Mouse (Mus musculus) hindbrain, embryonic 12.5 days (tissue): ENCODE data around the gene Vav3. TPM values are rescaled to one million over a fixed set of nuclear protein-coding genes. Genes with fewer than 3 reads are reported as not detected.
A peak's percentile ranks its signal among the peaks of the same experiment; 100 is the strongest.

Source experiments
- ATAC-seq: fragments of 200-750 bp; cut with Nextera tagmentation; 2 replicates; pipeline ENCODE4 v1.8.0; 2017; ENCODE audit warnings: moderate TSS enrichment; ENCODE audit not compliant: low FRiP score
- H3K27ac ChIP-seq: fragments of 300-500 bp; sonication (generic); 2 replicates; pipeline ENCODE4 v1.5.1; 2016; ENCODE audit warnings: mild to moderate bottlenecking
- H3K27me3 ChIP-seq: fragments of 300-500 bp; sonication (generic); 2 replicates; pipeline ENCODE4 v1.6.1; 2016; ENCODE audit warnings: mild to moderate bottlenecking
- H3K36me3 ChIP-seq: fragments of 300-500 bp; sonication (generic); 2 replicates; pipeline ENCODE4 v1.6.1; 2016; ENCODE audit warnings: mild to moderate bottlenecking
- H3K4me1 ChIP-seq: fragments of 300-500 bp; sonication (generic); 2 replicates; pipeline ENCODE4 v1.6.1; 2016
- H3K4me2 ChIP-seq: fragments of 300-500 bp; sonication (generic); replicated peaks from 2 replicates; pipeline ENCODE4 v1.6.1; 2016; ENCODE audit warnings: mild to moderate bottlenecking
- H3K4me3 ChIP-seq: fragments of 300-500 bp; sonication (generic); 2 replicates; pipeline ENCODE4 v1.5.1; 2016; ENCODE audit warnings: mild to moderate bottlenecking
- H3K9ac ChIP-seq: fragments of 300-500 bp; sonication (generic); 2 replicates; pipeline ENCODE4 v1.6.1; 2016; ENCODE audit warnings: mild to moderate bottlenecking, moderate library complexity
- H3K9me3 ChIP-seq: fragments of 300-500 bp; sonication (generic); replicated peaks from 2 replicates; pipeline ENCODE4 v1.6.1; 2016; ENCODE audit warnings: mild to moderate bottlenecking
- WGBS: fragments of 180-500 bp; shearing (Covaris S2); methylation state at CpG from one replicate; pipeline ENCODE4 v1.1.7; 2016; 5-methylcytosine and 5-hydroxymethylcytosine counted together
- polyA plus RNA-seq: library from polyadenylated mRNA; unstranded; fragments of >200 nt; fragmentation: Nextera tagmentation; extraction: Ambion mirVana; gene quantifications from 2 replicates; pipeline ENCODE4 v1.2.1, GENCODE M21; 2016

Gene Vav3
- polyA plus RNA-seq, 1 experiment from 2014 or later, result 24.0 TPM

GRCm38 (mm10) chr3:109690566-109690965, 350.1 kb downstream of the Vav3 start:
- no peak for ATAC-seq

GRCm38 (mm10) chr3:109692613-109693012, 352.2 kb downstream of the Vav3 start:
- Histone ChIP-seq H3K4me1 (no peaks in the 10 kb centered on the region), H3K27me3 (no peaks in the 10 kb centered on the region), H3K9ac (no peak overlapping the region), H3K4me2 (no peak overlapping the region), H3K9me3 (no peaks in the 10 kb centered on the region), H3K36me3 (no peaks in the 10 kb centered on the region), H3K4me3 (no peak overlapping the region), H3K27ac (no peak overlapping the region)
- ATAC-seq, result no peak
- 90% methylated on average over 3 of the region's 3 CpGs for WGBS

More at GRCm38 (mm10) chr3:109690566-109690965, 350.1 kb downstream of the Vav3 start:
- Histone ChIP-seq H3K4me2 (no peak overlapping the region), H3K27me3 (no peaks in the 10 kb centered on the region), H3K36me3 (no peaks in the 10 kb centered on the region), H3K9me3 (no peaks in the 10 kb centered on the region), H3K4me3 (no peak overlapping the region), H3K27ac (no peak overlapping the region), H3K4me1 (no peaks in the 10 kb centered on the region), H3K9ac (no peak overlapping the region)
- WGBS, result 80% methylated on average over 2 of the region's 2 CpGs

- H3K9ac ChIP-seq, result no peak overlapping the region
- no peaks in the 10 kb centered on the region for H3K27me3 ChIP-seq
- WGBS, result 80% methylated on average over 1 of the region's 1 CpGs
- H3K4me2 ChIP-seq, result no peak overlapping the region
- H3K4me1 ChIP-seq, result no peaks in the 10 kb centered on the region
- ATAC-seq, result no peak
- H3K36me3 ChIP-seq, result no peaks in the 10 kb centered on the region
- H3K9me3 ChIP-seq, result no peaks in the 10 kb centered on the region
- no peak overlapping the region for H3K4me3 ChIP-seq
- H3K27ac ChIP-seq, result no peak overlapping the region
Observed at GRCm38 (mm10) chr3:109701301-109701700, 360.8 kb downstream of the Vav3 start.

- Histone ChIP-seq H3K4me3 (no peak overlapping the region), H3K9me3 (no peaks in the 10 kb centered on the region), H3K27me3 (no peaks in the 10 kb centered on the region), H3K9ac (no peak overlapping the region), H3K4me1 (no peaks in the 10 kb centered on the region), H3K27ac (no peak overlapping the region), H3K4me2 (no peak overlapping the region), H3K36me3 (no peaks in the 10 kb centered on the region)
- no peak for ATAC-seq
- 92% methylated on average over 2 of the region's 2 CpGs for WGBS
Observed at GRCm38 (mm10) chr3:109707786-109708460, 367.5 kb downstream of the Vav3 start.

GRCm38 (mm10) chr3:109711751-109712150, 371.3 kb downstream of the Vav3 start:
- Histone ChIP-seq H3K27me3 (no peaks in the 10 kb centered on the region), H3K27ac (no peak overlapping the region), H3K9me3 (no peaks in the 10 kb centered on the region), H3K4me2 (no peak overlapping the region), H3K9ac (no peak overlapping the region), H3K4me1 (no peaks in the 10 kb centered on the region), H3K36me3 (no peaks in the 10 kb centered on the region), H3K4me3 (no peak overlapping the region)
- ATAC-seq, result no peak
- 89% methylated on average over 7 of the region's 7 CpGs for WGBS

- H3K36me3 ChIP-seq, result no peaks in the 10 kb centered on the region
- no peak overlapping the region for H3K4me2 ChIP-seq
- H3K27ac ChIP-seq, result no peak overlapping the region
- ATAC-seq, result no peak
- H3K4me1 ChIP-seq, result no peaks in the 10 kb centered on the region
- no peak overlapping the region for H3K9ac ChIP-seq
- H3K27me3 ChIP-seq, result no peaks in the 10 kb centered on the region
- no peaks in the 10 kb centered on the region for H3K9me3 ChIP-seq
- H3K4me3 ChIP-seq, result no peak overlapping the region
Observed at GRCm38 (mm10) chr3:109714476-109714875, 374.0 kb downstream of the Vav3 start.

- 93% methylated on average over 3 of the region's 3 CpGs for WGBS
- H3K4me1 ChIP-seq, result no peaks in the 10 kb centered on the region
- no peak for ATAC-seq
- no peaks in the 10 kb centered on the region for H3K27me3 ChIP-seq
- H3K27ac ChIP-seq, result no peak overlapping the region
- no peaks in the 10 kb centered on the region for H3K36me3 ChIP-seq
- no peaks in the 10 kb centered on the region for H3K9me3 ChIP-seq
- no peak overlapping the region for H3K4me3 ChIP-seq
- no peak overlapping the region for H3K9ac ChIP-seq
- no peak overlapping the region for H3K4me2 ChIP-seq
Observed at GRCm38 (mm10) chr3:109721753-109722152, 381.3 kb downstream of the Vav3 start.

- H3K9ac ChIP-seq, result no peak overlapping the region
- no peak for ATAC-seq
- no peaks in the 10 kb centered on the region for H3K9me3 ChIP-seq
- no peak overlapping the region for H3K4me2 ChIP-seq
- H3K4me3 ChIP-seq, result no peak overlapping the region
- 72% methylated on average over 1 of the region's 1 CpGs for WGBS
- peaks cover 6% of the 10 kb centered on the region; the same call in 1 of the 2 replicates for H3K4me1 ChIP-seq
- no peaks in the 10 kb centered on the region for H3K27me3 ChIP-seq
- no peak overlapping the region for H3K27ac ChIP-seq
- no peaks in the 10 kb centered on the region for H3K36me3 ChIP-seq
Observed at GRCm38 (mm10) chr3:109726776-109727175, 386.3 kb downstream of the Vav3 start.

GRCm38 (mm10) chr3:109731592-109732230, 391.3 kb downstream of the Vav3 start:
- Histone ChIP-seq H3K4me2 (no peak overlapping the region), H3K9me3 (no peaks in the 10 kb centered on the region), H3K9ac (no peak overlapping the region), H3K4me1 (peaks cover 14% of the 10 kb centered on the region), H3K4me3 (no peak overlapping the region), H3K27ac (peak overlapping the region; percentile 50), H3K36me3 (no peaks in the 10 kb centered on the region), H3K27me3 (no peaks in the 10 kb centered on the region)
- ATAC-seq, result peak; percentile 87
- WGBS, result 39% methylated on average over 5 of the region's 5 CpGs

GRCm38 (mm10) chr3:109732327-109733182, 392.1 kb downstream of the Vav3 start:
- Histone ChIP-seq H3K4me1 (peaks cover 14% of the 10 kb centered on the region), H3K36me3 (no peaks in the 10 kb centered on the region), H3K27ac (no peak overlapping the region; the same call in 1 of the 2 replicates)

More at GRCm38 (mm10) chr3:109732327-109733182, 392.1 kb downstream of the Vav3 start:
- peak; percentile 88 for ATAC-seq
- Histone ChIP-seq H3K9ac (no peak overlapping the region), H3K27me3 (no peaks in the 10 kb centered on the region), H3K4me2 (no peak overlapping the region), H3K4me3 (no peak overlapping the region), H3K9me3 (no peaks in the 10 kb centered on the region)
- WGBS, result 52% methylated on average over 10 of the region's 10 CpGs
